Mouse (Mus musculus) subcutaneous adipose tissue, adult 2 months (tissue): ENCODE data around the gene Akap10. TPM values are rescaled to one million over a fixed set of nuclear protein-coding genes. Genes with fewer than 3 reads are reported as not detected.

Experiments used
- polyA plus RNA-seq: library from polyadenylated mRNA; depleted of rRNA; stranded (reverse); fragments of >200 nt; gene quantifications from 2 replicates; pipeline ENCODE4 v1.2.3, GENCODE M21; 2012; ENCODE audit warnings: low replicate concordance; rRNA removed

The Akap10 gene
- polyA plus RNA-seq, result 12.4 and 15.9 TPM in 2 replicates

GRCm38 (mm10) chr11:61930098-61930517 lies at the start of gene Akap10:
TSS of gene Akap10 (minus strand) at chr11:61930252.

GRCm38 (mm10) chr11:61956572-61957295 lies 26.7 kb upstream of the Akap10 start, which contains the start of gene Specc1:
TSS of gene Specc1 (plus strand) at chr11:61956763.

GRCm38 (mm10) chr11:61854988-61855411 lies 75.1 kb downstream of the Akap10 start, which contains the start of gene Ulk2:
TSS of gene Ulk2 (minus strand) at chr11:61855073.

Other genes starting within 250 kb of the Akap10 start
- gene Fam83g, start 246.2 kb downstream of the Akap10 start, polyA plus RNA-seq, result 0.33 and 1.9 TPM in 2 replicates
- 0.06 TPM in 1 of 2 replicates, not detected in the other for gene Slc5a10, start 209.4 kb downstream of the Akap10 start, polyA plus RNA-seq
- 19.3 and 25.2 TPM in 2 replicates for gene Prpsap2, start 168.2 kb downstream of the Akap10 start, polyA plus RNA-seq
- 66.7 and 85.0 TPM in 2 replicates for gene Ulk2, start 75.2 kb downstream of the Akap10 start, polyA plus RNA-seq
- gene Specc1, start 26.5 kb upstream of the Akap10 start, polyA plus RNA-seq, result 2.3 and 5.2 TPM in 2 replicates